Mouse (Mus musculus) heart, embryonic 11.5 days (tissue): ENCODE measurements around the gene Ssh1. TPM values are rescaled to one million over a fixed set of nuclear protein-coding genes. Genes with fewer than 3 reads are reported as not detected.

Experiments
- ATAC-seq: fragments of 200-750 bp; cut with Nextera tagmentation; replicated peaks from 2 replicates; pipeline ENCODE4 v1.8.0; 2017; ENCODE audit warnings: moderate library complexity; ENCODE audit not compliant: insufficient number of reproducible peaks, low FRiP score, low TSS enrichment
- H3K27ac ChIP-seq: fragments of 300-500 bp; sonication (generic); 2 replicates; pipeline ENCODE4 v1.5.1; 2014; ENCODE audit warnings: mild to moderate bottlenecking, low read depth, low read length
- H3K27me3 ChIP-seq: fragments of 300-500 bp; sonication (generic); 2 replicates; pipeline ENCODE4 v1.6.1; 2014; ENCODE audit warnings: mild to moderate bottlenecking, low read length, mixed read lengths; ENCODE audit not compliant: control insufficient read depth, insufficient read depth
- H3K36me3 ChIP-seq: fragments of 300-500 bp; sonication (generic); 2 replicates; pipeline ENCODE4 v1.6.1; 2014; ENCODE audit warnings: mild to moderate bottlenecking, low read length, moderate library complexity, mixed read lengths; ENCODE audit not compliant: control insufficient read depth, insufficient read depth
- H3K4me1 ChIP-seq: fragments of 300-500 bp; sonication (generic); 2 replicates; pipeline ENCODE4 v1.6.1; 2014; ENCODE audit warnings: low read length; ENCODE audit not compliant: control insufficient read depth, insufficient read depth
- H3K4me2 ChIP-seq: fragments of 300-500 bp; sonication (generic); 2 replicates; pipeline ENCODE4 v1.6.1; 2014; ENCODE audit warnings: mild to moderate bottlenecking, moderate library complexity
- H3K4me3 ChIP-seq: fragments of 300-500 bp; sonication (generic); 2 replicates; pipeline ENCODE4 v1.5.1; 2014; ENCODE audit warnings: low read depth, low read length
- H3K9ac ChIP-seq: fragments of 300-500 bp; sonication (generic); 2 replicates; pipeline ENCODE4 v1.6.1; 2014; ENCODE audit warnings: mild to moderate bottlenecking, low read depth, low read length, moderate library complexity
- H3K9me3 ChIP-seq: fragments of 300-500 bp; sonication (generic); replicated peaks from 2 replicates; pipeline ENCODE4 v1.6.1; 2016; ENCODE audit warnings: low read length; ENCODE audit not compliant: control insufficient read depth
- WGBS: fragments of 180-500 bp; shearing (Covaris S2); extraction: QIAGEN DNeasy Blood & Tissue Kit; methylation state at CpG from one replicate; pipeline ENCODE4 v1.1.7; 2014; ENCODE audit not compliant: insufficient replicate concordance; 5-methylcytosine and 5-hydroxymethylcytosine counted together
- polyA plus RNA-seq: library from polyadenylated mRNA; unstranded; fragments of >200 nt; fragmentation: Nextera tagmentation; extraction: Ambion mirVana; gene quantifications from 2 replicates; pipeline ENCODE4 v1.2.1, GENCODE M21; 2014

Gene Ssh1
- polyA plus RNA-seq, 1 experiment from 2014 or later: 35.8 TPM

DNA sequence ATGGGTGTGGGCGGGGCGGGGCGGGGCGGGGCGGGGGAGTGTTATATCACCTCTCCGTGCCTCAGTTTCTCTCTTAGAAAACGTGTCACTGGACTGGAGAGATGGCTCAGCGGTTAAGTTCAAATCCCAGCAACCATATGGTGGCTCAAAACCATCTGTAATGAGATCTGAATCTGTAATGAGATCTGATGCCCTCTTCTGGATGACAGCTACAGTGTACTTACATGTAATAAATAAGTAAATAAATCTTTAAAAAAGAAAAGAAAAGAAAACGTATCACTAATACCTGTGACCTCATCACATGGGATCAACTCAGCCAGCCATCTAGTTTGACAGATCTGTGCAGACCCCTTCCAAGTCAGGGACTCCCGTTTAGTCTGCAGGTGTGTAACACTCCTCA lies 64.2 kb downstream of the Ssh1 start:
- Histone ChIP-seq H3K36me3 (no peaks in the 10 kb centered on the region), H3K27me3 (no peaks in the 10 kb centered on the region), H3K9ac (no peak overlapping the region), H3K27ac (0 out of 2 replicates have a peak overlapping the region, but pooled peaks have one; percentile 15), H3K9me3 (peaks cover 3% of the 10 kb centered on the region; the same call in 1 of the 2 replicates), H3K4me1 (peaks cover 24% of the 10 kb centered on the region), H3K4me2 (peak overlapping the region; percentile 8; the same call in 1 of the 2 replicates), H3K4me3 (no peak overlapping the region)
- ATAC-seq: no peak
- 60% methylated on average over 10 of the region's 10 CpGs for WGBS

DNA sequence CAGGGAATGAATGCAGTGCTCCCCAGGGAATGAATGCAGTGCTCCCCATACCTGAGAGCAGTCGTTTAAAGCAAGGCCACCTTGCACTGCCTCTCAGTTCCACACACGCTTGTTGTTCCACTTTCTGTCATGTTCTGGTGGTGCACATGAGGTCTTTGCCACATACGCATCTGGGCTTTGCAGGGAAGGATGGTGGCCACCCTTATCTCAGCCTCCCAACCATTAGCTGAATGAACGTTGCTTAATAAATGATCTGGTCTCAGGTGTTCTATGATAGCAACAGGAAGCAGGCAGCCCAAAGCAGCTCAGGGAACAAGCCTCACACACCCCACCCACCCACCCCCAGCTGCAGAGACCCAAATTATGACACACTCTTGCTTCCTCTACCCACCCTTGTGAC lies 69.1 kb downstream of the Ssh1 start:
- Histone ChIP-seq H3K9me3 (peaks cover 3% of the 10 kb centered on the region; the same call in 1 of the 2 replicates), H3K4me3 (no peak overlapping the region), H3K27ac (no peak overlapping the region), H3K36me3 (no peaks in the 10 kb centered on the region), H3K4me1 (peaks cover 12% of the 10 kb centered on the region), H3K4me2 (no peak overlapping the region), H3K27me3 (no peaks in the 10 kb centered on the region), H3K9ac (no peak overlapping the region)
- WGBS: 77% methylated on average over 4 of the region's 4 CpGs
- ATAC-seq: no peak

DNA sequence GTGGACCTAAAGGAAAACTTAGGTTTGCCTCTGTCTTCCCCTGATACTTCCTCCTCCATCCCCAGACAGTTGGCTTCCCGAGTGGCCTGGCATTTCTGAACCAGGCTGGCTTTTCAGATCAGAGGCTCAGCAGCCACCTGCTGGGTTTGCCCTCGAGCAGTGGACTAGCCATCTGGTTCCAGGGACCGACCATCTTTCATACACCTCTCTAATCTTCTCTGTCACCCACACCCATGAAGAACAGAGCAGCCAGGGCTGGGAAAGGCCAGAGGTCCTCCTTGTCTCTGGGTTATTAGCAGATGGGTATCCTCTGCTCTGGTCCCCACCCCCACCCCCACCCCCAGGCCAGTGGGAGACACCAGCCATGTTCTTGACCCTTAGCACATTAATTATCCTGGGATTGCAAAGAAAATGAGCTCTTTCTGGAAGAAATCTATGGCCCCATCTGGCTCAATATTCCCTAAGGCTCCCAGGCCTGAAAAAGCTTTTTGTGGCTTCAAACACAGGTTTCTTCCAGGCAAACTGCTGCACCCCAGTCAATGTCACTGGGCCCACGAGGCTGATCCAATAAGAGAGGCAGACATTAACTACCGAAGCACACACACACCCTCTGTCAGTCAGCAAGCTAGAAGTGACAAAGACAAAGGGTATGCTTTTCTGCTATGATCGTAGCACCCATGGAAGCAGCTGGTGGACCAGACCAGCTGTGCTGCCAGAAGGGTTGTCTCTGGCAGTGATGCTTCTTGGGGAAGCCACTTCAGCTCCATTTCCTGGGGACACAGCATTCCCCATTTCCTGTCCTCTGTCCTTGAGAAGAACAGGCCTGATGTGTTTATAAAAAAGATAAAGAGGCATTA lies 72.2 kb downstream of the Ssh1 start:
- Histone ChIP-seq H3K9me3 (no peaks in the 10 kb centered on the region), H3K9ac (no peak overlapping the region)
- WGBS: 35% methylated on average over 6 of the region's 6 CpGs

DNA sequence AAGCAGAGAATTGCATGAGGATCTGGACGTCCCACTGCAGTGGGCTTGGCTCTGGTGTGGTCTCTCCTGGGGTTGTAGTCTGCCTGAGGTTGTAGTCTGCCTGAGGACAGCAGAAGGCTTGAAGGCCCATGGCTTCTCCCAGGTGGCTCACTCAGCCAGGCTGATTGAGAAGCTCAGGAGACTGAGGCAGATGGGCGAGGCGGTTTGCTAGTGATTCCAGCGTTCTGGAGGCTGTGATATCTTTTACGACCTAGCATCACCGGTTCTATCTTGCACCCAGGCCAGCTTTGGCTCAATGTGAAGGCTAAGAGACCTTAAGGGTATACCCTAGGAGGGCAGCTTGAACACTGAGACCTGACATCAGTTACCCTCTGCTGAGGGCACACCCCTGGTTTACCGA lies 74.6 kb downstream of the Ssh1 start:
- Histone ChIP-seq H3K4me3 (no peak overlapping the region), H3K4me2 (no peak overlapping the region), H3K27me3 (no peaks in the 10 kb centered on the region), H3K36me3 (no peaks in the 10 kb centered on the region), H3K4me1 (peaks cover 19% of the 10 kb centered on the region), H3K9me3 (no peaks in the 10 kb centered on the region), H3K9ac (no peak overlapping the region; the same call in 1 of the 2 replicates), H3K27ac (peak overlapping the region; percentile 62; the same call in 1 of the 2 replicates)
- no peak for ATAC-seq
- 65% methylated on average over 7 of the region's 7 CpGs for WGBS

More for the DNA sequence above, 72.2 kb downstream of the Ssh1 start:
- H3K4me3 ChIP-seq: no peak overlapping the region
- H3K4me2 ChIP-seq: no peak overlapping the region
- no peaks in the 10 kb centered on the region for H3K36me3 ChIP-seq
- no peak for ATAC-seq
- H3K27me3 ChIP-seq: no peaks in the 10 kb centered on the region
- H3K27ac ChIP-seq: no peak overlapping the region
- H3K4me1 ChIP-seq: peaks cover 18% of the 10 kb centered on the region

DNA sequence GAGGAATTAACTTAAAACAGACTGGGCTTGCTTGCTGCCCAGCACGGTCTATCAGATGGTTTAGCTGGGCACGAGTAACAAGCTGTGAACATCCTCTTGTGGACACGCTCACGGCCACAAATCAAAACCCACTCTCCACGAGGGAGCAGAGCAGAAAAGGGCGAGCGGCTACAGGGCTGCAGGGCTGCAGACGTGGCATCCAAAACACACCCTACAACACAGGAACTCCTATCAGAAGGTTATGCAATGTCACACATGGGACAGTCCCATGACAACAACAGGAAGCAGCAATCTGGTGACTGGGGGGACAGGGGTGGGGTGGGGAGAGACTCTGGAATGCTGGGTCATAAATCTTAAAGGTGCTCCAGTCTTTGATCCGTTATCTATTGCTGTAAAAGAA lies 75.0 kb downstream of the Ssh1 start:
- WGBS: 57% methylated on average over 9 of the region's 9 CpGs
- Histone ChIP-seq H3K27me3 (no peaks in the 10 kb centered on the region), H3K36me3 (no peaks in the 10 kb centered on the region), H3K9me3 (no peaks in the 10 kb centered on the region), H3K4me2 (no peak overlapping the region), H3K9ac (no peak overlapping the region; the same call in 1 of the 2 replicates), H3K4me3 (no peak overlapping the region), H3K4me1 (peaks cover 19% of the 10 kb centered on the region), H3K27ac (peak overlapping the region; percentile 62)
- ATAC-seq: no peak

DNA sequence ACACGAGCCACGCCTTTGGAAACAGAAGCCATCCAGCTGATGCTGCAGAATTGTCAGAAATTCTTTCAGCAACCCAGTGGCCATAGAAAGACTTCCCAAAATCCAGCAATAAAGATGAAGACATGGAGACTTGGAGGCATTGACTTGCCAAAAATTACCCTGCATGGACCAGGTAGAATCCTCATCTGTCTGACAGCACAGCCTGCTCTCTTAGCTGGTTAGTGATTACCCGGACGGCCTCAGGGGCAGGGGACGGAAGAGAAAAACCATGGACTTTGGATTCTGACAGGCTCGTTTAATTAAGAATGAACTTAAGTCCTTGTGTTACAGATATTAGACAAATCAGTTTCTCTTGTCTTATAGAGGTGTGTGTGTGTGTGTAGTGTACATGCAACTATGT lies 83.0 kb downstream of the Ssh1 start:
- H3K9me3 ChIP-seq: no peaks in the 10 kb centered on the region
- H3K27ac ChIP-seq: no peak overlapping the region
- H3K4me3 ChIP-seq: no peak overlapping the region
- WGBS: 71% methylated on average over 6 of the region's 6 CpGs
- H3K9ac ChIP-seq: no peak overlapping the region
- H3K36me3 ChIP-seq: no peaks in the 10 kb centered on the region
- ATAC-seq: no peak
- peaks cover 27% of the 10 kb centered on the region for H3K4me1 ChIP-seq
- peak overlapping the region; percentile 17; the same call in 1 of the 2 replicates for H3K4me2 ChIP-seq
- H3K27me3 ChIP-seq: no peaks in the 10 kb centered on the region

DNA sequence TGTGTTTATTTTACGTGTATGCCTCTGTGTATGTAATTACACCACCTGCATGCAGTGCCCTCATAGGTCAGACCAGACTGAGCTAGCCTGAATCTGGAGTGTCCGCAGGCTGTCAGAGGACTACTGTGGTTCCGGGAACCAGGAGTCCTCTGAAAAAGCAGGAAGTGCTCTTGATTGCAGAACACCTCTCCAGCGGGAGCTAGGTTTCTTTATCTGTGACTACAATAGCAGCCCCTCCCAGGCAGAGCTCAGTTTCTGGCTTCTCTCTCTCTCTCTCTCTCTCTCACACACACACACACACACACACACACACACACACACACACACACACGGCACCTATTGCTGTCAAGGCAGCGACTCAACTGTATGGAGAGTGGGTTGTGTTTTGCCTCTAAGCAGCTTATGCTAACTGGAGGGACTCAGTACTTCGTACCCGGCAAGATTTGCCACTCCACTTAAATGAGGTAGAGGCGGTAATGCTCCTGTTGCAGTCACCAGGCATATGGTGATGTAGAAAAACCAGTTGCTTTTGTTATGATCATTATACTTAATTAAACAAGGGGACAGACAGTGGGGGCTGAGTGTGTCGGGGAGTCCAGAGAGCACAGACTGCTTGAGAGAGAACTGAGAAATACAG lies 83.5 kb downstream of the Ssh1 start:
- peaks cover 32% of the 10 kb centered on the region for H3K4me1 ChIP-seq
- no peaks in the 10 kb centered on the region for H3K27me3 ChIP-seq
- H3K9me3 ChIP-seq: no peaks in the 10 kb centered on the region
- no peak for ATAC-seq
- H3K4me3 ChIP-seq: no peak overlapping the region
- H3K36me3 ChIP-seq: no peaks in the 10 kb centered on the region
- 31% methylated on average over 10 of the region's 10 CpGs for WGBS
- peak overlapping the region; percentile 17; the same call in 1 of the 2 replicates for H3K4me2 ChIP-seq
- H3K9ac ChIP-seq: no peak overlapping the region
- H3K27ac ChIP-seq: peak overlapping the region; percentile 58; the same call in 1 of the 2 replicates

DNA sequence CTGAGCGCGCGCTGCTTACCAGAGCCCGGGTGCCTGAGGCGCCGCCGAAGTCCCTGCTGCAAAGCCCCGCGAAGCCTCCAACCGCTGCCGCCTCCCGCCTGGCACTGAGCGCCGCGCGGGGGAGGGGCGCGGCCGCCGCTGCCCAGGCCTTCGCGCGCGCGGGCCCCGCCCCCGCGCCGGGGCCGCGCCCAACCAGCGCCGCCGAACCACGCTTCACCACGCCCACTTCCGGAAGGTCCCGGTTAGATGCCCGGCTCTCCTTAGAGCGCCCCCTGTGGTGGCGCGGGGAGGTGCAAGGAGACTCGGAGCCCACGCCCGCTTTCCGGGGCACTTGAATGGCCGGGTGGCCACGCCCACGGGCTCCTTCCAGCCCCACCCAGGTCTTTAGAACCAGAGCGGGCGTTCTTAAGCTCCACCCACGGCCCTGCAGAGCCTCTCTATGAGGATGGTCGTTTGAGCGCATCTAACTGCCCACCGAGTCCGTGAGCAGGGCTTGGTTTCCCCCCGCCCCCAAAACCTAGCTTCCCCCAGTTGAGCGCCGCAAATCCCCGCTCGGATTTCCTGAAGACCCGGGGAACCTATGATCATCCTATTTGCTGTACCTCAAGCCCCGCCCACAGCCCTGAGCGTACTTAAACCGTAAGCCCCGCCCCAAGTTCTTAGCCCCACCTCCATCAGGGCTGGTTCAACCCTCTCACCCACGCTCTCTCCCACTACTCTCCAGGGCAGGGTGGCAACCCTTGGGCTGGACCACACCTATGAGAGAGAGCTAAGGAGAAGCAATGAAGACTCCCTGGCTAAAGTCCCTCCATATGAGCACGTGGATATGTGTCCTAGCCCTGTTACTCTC lies 84.9 kb downstream of the Ssh1 start, which contains the start of gene Coro1c:
Coro1c (minus strand) TSS at position 167 of the 850 bp plus-strand sequence.
- Histone ChIP-seq H3K4me1 (peaks cover 36% of the 10 kb centered on the region), H3K4me2 (peak within 1 kb of the TSS; percentile 87), H3K27me3 (no peaks in the 10 kb centered on the region), H3K9ac (peak within 1 kb of the TSS; percentile 96), H3K4me3 (peak within 1 kb of the TSS; percentile 86), H3K9me3 (no peaks in the 10 kb centered on the region), H3K27ac (peak within 1 kb of the TSS; percentile 96), H3K36me3 (no peaks in the 10 kb centered on the region)
- peak; percentile 87 for ATAC-seq
- WGBS: under 1% methylated on average over 53 of the region's 68 CpGs
